In genomic region chr12:103042711-103043110, GRCm38 (mm10) we compare ENCODE assay signal across 10 mouse cellular contexts.
"Had no signal": no experiment of that assay in that cellular context is flagged by ENCODE, and none has a peak within 500 bp of the region (broad histone marks: within the 10 kb centered on the region; RNA-seq: fewer than 3 reads in every experiment).

No protein-coding gene starts in this region.

- H3K4me2 ChIP-seq: kidney, embryonic 15.5 days; midbrain, embryonic 12.5 days; stomach, embryonic 15.5 days had no signal

- H3K36me3 ChIP-seq: kidney, embryonic 15.5 days; midbrain, embryonic 12.5 days; stomach, embryonic 15.5 days had no signal

- H3K27ac ChIP-seq: kidney, embryonic 15.5 days; liver, embryonic 14.5 days; midbrain, embryonic 12.5 days had no signal

- H3K4me1 ChIP-seq: kidney, embryonic 15.5 days; stomach, embryonic 15.5 days had no signal

- DNase-seq: kidney, postnatal 14 days; lung, adult 18-20 months; right cerebral cortex, adult 18-20 months; spleen, adult 18-20 months; thymus, postnatal 36 days had no signal

- H3K4me3 ChIP-seq: kidney, embryonic 15.5 days; midbrain, embryonic 12.5 days; stomach, embryonic 15.5 days had no signal

- H3K9me3 ChIP-seq: kidney, embryonic 15.5 days; midbrain, embryonic 12.5 days; stomach, embryonic 15.5 days had no signal

- H3K27me3 ChIP-seq: kidney, embryonic 15.5 days; midbrain, embryonic 12.5 days; stomach, embryonic 15.5 days had no signal

- H3K9ac ChIP-seq: kidney, embryonic 15.5 days; liver, embryonic 14.5 days; midbrain, embryonic 12.5 days; stomach, embryonic 15.5 days had no signal

- ATAC-seq: midbrain, embryonic 16.5 days had no signal
